Mouse (Mus musculus): Measurements from ENCODE around the gene Ifnar2. TPM values are rescaled to one million over a fixed set of nuclear protein-coding genes. Genes with fewer than 3 reads are reported as not detected.

Gene Ifnar2
- total RNA-seq, 1 experiment, result 20.6 TPM

DNA sequence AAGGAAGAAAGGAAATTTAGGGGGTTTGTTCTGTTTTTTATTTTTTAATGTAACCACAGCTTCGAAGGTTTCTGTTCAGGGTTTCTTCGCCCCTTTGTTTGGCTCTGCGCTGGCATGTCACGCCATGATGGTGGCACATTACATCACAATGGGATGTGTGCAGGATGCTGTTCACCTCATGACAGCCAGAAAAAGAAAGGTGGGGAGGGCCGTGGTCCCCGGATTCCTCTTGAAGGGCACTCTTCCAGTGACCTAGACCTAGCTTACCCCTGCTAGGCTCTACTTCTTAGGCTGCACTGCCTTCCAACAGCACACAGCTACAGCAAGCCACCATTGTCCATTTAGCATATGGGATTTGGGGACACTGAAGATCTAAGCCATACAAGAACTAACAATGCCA lies 53.2 kb downstream of the Ifnar2 start:
- H3K4me3 ChIP-seq (ENCODE audit: insufficient read depth in 1 of 2, low read depth in 1 of 2, low read length in 2 of 2, poor library complexity in 1 of 2, severe bottlenecking in 1 of 2), result no peak overlapping the region
- H3K9ac ChIP-seq (ENCODE audit: insufficient read depth, low read depth, low read length, poor library complexity, severe bottlenecking), result no peak overlapping the region
- in situ Hi-C loops (cut with MboI; ENCODE audit: low sequenced_read_pairs in 2 of 2, unreplicated experiment in 2 of 2), result no loop called here
- no peaks in the 10 kb centered on the region for H3K9me3 ChIP-seq (ENCODE audit: control insufficient read depth, insufficient read depth, low read depth, low read length)
- no peak for TF ChIP-seq CHD2 (IDR thresholded peaks at IDR 0.05; ENCODE audit: low read depth, low read length)
- TF ChIP-seq HCFC1 (IDR thresholded peaks at IDR 0.05; ENCODE audit: borderline replicate concordance, insufficient read depth, low read length), result no peak
- no peak for TF ChIP-seq ZNF384 (IDR thresholded peaks at IDR 0.05; ENCODE audit: low read depth, low read length)
- TF ChIP-seq MAFK (IDR thresholded peaks at IDR 0.05; ENCODE audit: insufficient read depth, low read depth, low read length), result no peak
- TF ChIP-seq ZC3H11A (IDR thresholded peaks at IDR 0.05; ENCODE audit: borderline replicate concordance, low read depth, low read length), result no peak
- H3K27ac ChIP-seq (ENCODE audit: insufficient read depth, low read depth, low read length, poor library complexity, severe bottlenecking), result no peak overlapping the region
- H3K4me1 ChIP-seq (ENCODE audit: control insufficient read depth in 2 of 2, insufficient read depth in 2 of 2, low read length in 2 of 2, poor library complexity in 1 of 2), result peaks cover 0 to 2% of the 10 kb centered on the region in 2 experiments; a peak in 2 of 4 replicates
- no peaks in the 10 kb centered on the region for H3K36me3 ChIP-seq (ENCODE audit: control insufficient read depth, insufficient read depth, low read length, poor library complexity, severe bottlenecking)
- DNase-seq (ENCODE audit: low read depth, low spot score), result no peak

- TF ChIP-seq HCFC1 (IDR thresholded peaks at IDR 0.05; ENCODE audit: borderline replicate concordance, insufficient read depth, low read length), result no peak
- Histone ChIP-seq H3K9me3 (ENCODE audit: control insufficient read depth, insufficient read depth, low read depth, low read length) (no peaks in the 10 kb centered on the region), H3K4me1 (ENCODE audit: control insufficient read depth in 2 of 2, insufficient read depth in 2 of 2, low read length in 2 of 2, poor library complexity in 1 of 2) (peaks cover 0 to 2% of the 10 kb centered on the region in 2 experiments; a peak in 2 of 4 replicates), H3K9ac (ENCODE audit: insufficient read depth, low read depth, low read length, poor library complexity, severe bottlenecking) (no peak overlapping the region), H3K27ac (ENCODE audit: insufficient read depth, low read depth, low read length, poor library complexity, severe bottlenecking) (no peak overlapping the region), H3K4me3 (ENCODE audit: insufficient read depth in 1 of 2, low read depth in 1 of 2, low read length in 2 of 2, poor library complexity in 1 of 2, severe bottlenecking in 1 of 2) (no peak overlapping the region), H3K36me3 (ENCODE audit: control insufficient read depth, insufficient read depth, low read length, poor library complexity, severe bottlenecking) (no peaks in the 10 kb centered on the region)
- in situ Hi-C loops (cut with MboI; ENCODE audit: low sequenced_read_pairs in 2 of 2, unreplicated experiment in 2 of 2), result no loop called here
- no peak for DNase-seq (ENCODE audit: low read depth, low spot score)
These were observed 54.0 kb downstream of the Ifnar2 start for GRCm38 (mm10) chr16:91426586-91426985.

DNA sequence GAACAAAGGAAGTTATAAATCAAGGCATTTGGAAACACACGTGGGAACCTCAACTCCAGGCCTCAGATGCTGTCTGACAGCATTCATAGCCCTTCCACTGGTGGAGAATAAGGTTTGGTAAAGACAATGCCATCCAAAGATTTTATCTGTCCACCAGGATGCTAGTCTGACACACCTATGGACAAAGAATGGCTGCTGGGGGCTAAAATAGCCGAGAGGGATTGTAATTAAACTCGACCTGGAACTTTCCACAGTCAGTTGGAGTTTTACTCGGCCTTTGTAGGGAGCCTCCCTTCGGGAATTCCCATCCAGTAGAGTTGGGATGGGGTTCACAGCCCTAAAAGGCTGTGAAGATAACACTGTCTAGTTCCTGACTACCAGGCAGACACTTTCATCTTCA lies 54.9 kb downstream of the Ifnar2 start:
- Histone ChIP-seq H3K4me3 (ENCODE audit: insufficient read depth in 1 of 2, low read depth in 1 of 2, low read length in 2 of 2, poor library complexity in 1 of 2, severe bottlenecking in 1 of 2) (no peak overlapping the region), H3K9ac (ENCODE audit: insufficient read depth, low read depth, low read length, poor library complexity, severe bottlenecking) (no peak overlapping the region), H3K36me3 (ENCODE audit: control insufficient read depth, insufficient read depth, low read length, poor library complexity, severe bottlenecking) (no peaks in the 10 kb centered on the region), H3K27ac (ENCODE audit: insufficient read depth, low read depth, low read length, poor library complexity, severe bottlenecking) (no peak overlapping the region), H3K9me3 (ENCODE audit: control insufficient read depth, insufficient read depth, low read depth, low read length) (no peaks in the 10 kb centered on the region), H3K4me1 (ENCODE audit: control insufficient read depth in 2 of 2, insufficient read depth in 2 of 2, low read length in 2 of 2, poor library complexity in 1 of 2) (peaks cover 0 to 2% of the 10 kb centered on the region in 2 experiments; a peak in 2 of 4 replicates)
- no peak for DNase-seq (ENCODE audit: low read depth, low spot score)
- TF ChIP-seq CHD2 (IDR thresholded peaks at IDR 0.05; ENCODE audit: low read depth, low read length), result no peak
- TF ChIP-seq MAFK (IDR thresholded peaks at IDR 0.05; ENCODE audit: insufficient read depth, low read depth, low read length), result no peak
- no peak for TF ChIP-seq ZNF384 (IDR thresholded peaks at IDR 0.05; ENCODE audit: low read depth, low read length)
- in situ Hi-C loops (cut with MboI; ENCODE audit: low sequenced_read_pairs in 2 of 2, unreplicated experiment in 2 of 2), result no loop called here

DNA sequence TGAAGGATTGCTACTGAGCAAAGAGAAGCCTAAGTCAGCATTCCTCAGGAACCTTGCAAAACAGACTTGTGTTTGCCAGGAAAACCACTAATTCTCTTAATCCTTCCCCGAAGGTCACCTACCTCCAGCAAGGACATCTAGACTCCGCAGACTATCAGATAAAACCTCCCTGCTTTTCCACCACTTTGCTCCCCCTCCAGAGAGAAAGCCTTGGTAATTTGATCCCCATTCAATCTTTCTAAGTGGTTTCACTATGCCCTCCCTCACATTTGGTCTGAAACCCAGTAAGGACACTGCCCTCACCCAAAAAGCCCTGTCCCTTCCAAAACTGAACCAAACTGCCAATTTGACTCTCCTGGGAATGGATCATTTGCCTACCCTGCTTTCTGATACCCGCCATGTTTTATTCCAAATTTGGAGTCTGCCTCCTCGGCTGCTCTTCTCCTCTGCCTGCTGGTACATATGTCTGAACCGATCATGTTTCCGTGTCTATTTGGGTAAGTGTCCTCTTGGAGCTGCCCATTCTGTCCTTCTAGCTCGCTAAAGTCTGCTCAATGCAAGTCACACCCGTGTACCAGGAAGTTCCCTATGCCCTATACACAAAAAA lies 55.8 kb downstream of the Ifnar2 start:
- TF ChIP-seq ZNF384 (IDR thresholded peaks at IDR 0.05; ENCODE audit: low read depth, low read length) (no peak), ZC3H11A (IDR thresholded peaks at IDR 0.05; ENCODE audit: borderline replicate concordance, low read depth, low read length) (no peak), CHD2 (IDR thresholded peaks at IDR 0.05; ENCODE audit: low read depth, low read length) (no peak), HCFC1 (IDR thresholded peaks at IDR 0.05; ENCODE audit: borderline replicate concordance, insufficient read depth, low read length) (no peak), MAFK (IDR thresholded peaks at IDR 0.05; ENCODE audit: insufficient read depth, low read depth, low read length) (no peak)
- peaks cover 0 to 2% of the 10 kb centered on the region in 2 experiments; a peak in 2 of 4 replicates for H3K4me1 ChIP-seq (ENCODE audit: control insufficient read depth in 2 of 2, insufficient read depth in 2 of 2, low read length in 2 of 2, poor library complexity in 1 of 2)
- in situ Hi-C loops (cut with MboI; ENCODE audit: low sequenced_read_pairs in 2 of 2, unreplicated experiment in 2 of 2), result no loop called here
- no peaks in the 10 kb centered on the region for H3K36me3 ChIP-seq (ENCODE audit: control insufficient read depth, insufficient read depth, low read length, poor library complexity, severe bottlenecking)
- H3K9me3 ChIP-seq (ENCODE audit: control insufficient read depth, insufficient read depth, low read depth, low read length), result no peaks in the 10 kb centered on the region
- no peak overlapping the region for H3K27ac ChIP-seq (ENCODE audit: insufficient read depth, low read depth, low read length, poor library complexity, severe bottlenecking)
- no peak for DNase-seq (ENCODE audit: low read depth, low spot score)
- H3K9ac ChIP-seq (ENCODE audit: insufficient read depth, low read depth, low read length, poor library complexity, severe bottlenecking), result no peak overlapping the region
- H3K4me3 ChIP-seq (ENCODE audit: insufficient read depth in 1 of 2, low read depth in 1 of 2, low read length in 2 of 2, poor library complexity in 1 of 2, severe bottlenecking in 1 of 2), result no peak overlapping the region

DNA sequence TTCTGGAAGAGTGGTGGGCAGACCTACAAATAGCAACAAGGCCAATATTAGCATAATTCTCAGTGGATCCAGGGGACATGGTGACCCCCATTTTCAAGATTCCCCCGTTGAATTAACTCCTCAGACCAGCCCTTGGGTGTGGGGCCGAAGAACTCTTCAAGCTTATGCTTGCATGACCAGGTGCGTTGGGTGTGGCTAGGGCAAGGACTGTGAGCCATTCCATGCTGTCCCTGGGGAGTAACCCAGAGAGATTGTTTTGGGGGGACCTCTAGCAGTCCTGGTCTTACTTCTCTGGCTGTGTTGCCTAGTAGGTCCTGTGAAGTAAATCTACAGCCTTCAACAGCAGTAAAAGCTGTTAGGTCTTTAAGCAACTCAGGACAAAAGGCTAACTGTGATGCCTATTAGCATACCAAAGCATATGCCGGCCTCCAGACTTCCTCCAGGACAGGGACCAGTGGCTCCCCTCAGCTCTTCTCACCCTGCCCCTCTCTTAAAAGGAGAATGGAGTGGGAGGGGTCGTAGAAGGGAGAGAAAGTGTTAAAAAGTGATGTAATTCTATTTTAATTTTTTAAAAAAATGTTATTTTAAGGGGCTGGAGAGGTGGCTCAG lies 60.2 kb downstream of the Ifnar2 start:
- H3K27ac ChIP-seq (ENCODE audit: insufficient read depth, low read depth, low read length, poor library complexity, severe bottlenecking), result no peak overlapping the region
- no peak for DNase-seq (ENCODE audit: low read depth, low spot score)
- H3K4me3 ChIP-seq (ENCODE audit: insufficient read depth in 1 of 2, low read depth in 1 of 2, low read length in 2 of 2, poor library complexity in 1 of 2, severe bottlenecking in 1 of 2), result no peak overlapping the region
- H3K9ac ChIP-seq (ENCODE audit: insufficient read depth, low read depth, low read length, poor library complexity, severe bottlenecking), result no peak overlapping the region
- no peaks in the 10 kb centered on the region; a peak in 1 of 4 replicates for H3K4me1 ChIP-seq (ENCODE audit: control insufficient read depth in 2 of 2, insufficient read depth in 2 of 2, low read length in 2 of 2, poor library complexity in 1 of 2)
- TF ChIP-seq ZC3H11A (IDR thresholded peaks at IDR 0.05; ENCODE audit: borderline replicate concordance, low read depth, low read length) (no peak), MAFK (IDR thresholded peaks at IDR 0.05; ENCODE audit: insufficient read depth, low read depth, low read length) (no peak), HCFC1 (IDR thresholded peaks at IDR 0.05; ENCODE audit: borderline replicate concordance, insufficient read depth, low read length) (no peak), CHD2 (IDR thresholded peaks at IDR 0.05; ENCODE audit: low read depth, low read length) (no peak), ZNF384 (IDR thresholded peaks at IDR 0.05; ENCODE audit: low read depth, low read length) (no peak)
- H3K9me3 ChIP-seq (ENCODE audit: control insufficient read depth, insufficient read depth, low read depth, low read length), result no peaks in the 10 kb centered on the region
- in situ Hi-C loops (cut with MboI; ENCODE audit: low sequenced_read_pairs in 2 of 2, unreplicated experiment in 2 of 2), result no loop called here
- no peaks in the 10 kb centered on the region for H3K36me3 ChIP-seq (ENCODE audit: control insufficient read depth, insufficient read depth, low read length, poor library complexity, severe bottlenecking)
